Mouse (Mus musculus) heart, embryonic 10.5 days (tissue): Measurements from ENCODE around the gene 5730596B20Rik. TPM values are rescaled to one million over a fixed set of nuclear protein-coding genes. Genes with fewer than 3 reads are reported as not detected.

Source experiments
- DNase-seq: peaks from one replicate; pipeline ENCODE4 v3.0.0-alpha.2; 2017; ENCODE audit warnings: low spot score
- H3K27ac ChIP-seq: fragments of 300-500 bp; sonication (generic); 2 replicates; pipeline ENCODE4 v1.5.1; 2016; ENCODE audit warnings: mild to moderate bottlenecking
- H3K27me3 ChIP-seq: fragments of 300-500 bp; sonication (generic); 2 replicates; pipeline ENCODE4 v1.6.1; 2016; ENCODE audit warnings: mild to moderate bottlenecking; ENCODE audit not compliant: poor library complexity, insufficient read depth, severe bottlenecking
- H3K36me3 ChIP-seq: fragments of 300-500 bp; sonication (generic); 2 replicates; pipeline ENCODE4 v1.6.1; 2016; ENCODE audit warnings: mild to moderate bottlenecking, moderate library complexity
- H3K4me1 ChIP-seq: fragments of 300-500 bp; sonication (generic); 2 replicates; pipeline ENCODE4 v1.6.1; 2016; ENCODE audit warnings: mild to moderate bottlenecking
- H3K4me3 ChIP-seq: fragments of 300-500 bp; sonication (generic); 2 replicates; pipeline ENCODE4 v1.5.1; 2016; ENCODE audit warnings: mild to moderate bottlenecking, moderate library complexity
- H3K9me3 ChIP-seq: fragments of 300-500 bp; sonication (generic); 2 replicates; pipeline ENCODE4 v1.6.1; 2016; ENCODE audit warnings: mild to moderate bottlenecking, moderate library complexity
- WGBS: fragments of 180-500 bp; shearing (Covaris S2); methylation state at CpG from one replicate; pipeline ENCODE4 v1.1.7; 2016; 5-methylcytosine and 5-hydroxymethylcytosine counted together
- polyA plus RNA-seq: library from polyadenylated mRNA; unstranded; fragments of >200 nt; fragmentation: Nextera tagmentation; extraction: Ambion mirVana; gene quantifications from 2 replicates; pipeline ENCODE4 v1.2.1, GENCODE M21; 2016

The 5730596B20Rik gene
- polyA plus RNA-seq, 1 experiment from 2014 or later, result 1.5 TPM

GRCm38 (mm10) chr6:52183311-52184080 is 6.2 kb downstream of the 5730596B20Rik start:
- no peak for DNase-seq
- 15% methylated on average over 10 of the region's 10 CpGs for WGBS
- Histone ChIP-seq H3K27me3 (peaks cover 100% of the 10 kb centered on the region), H3K4me3 (no peak overlapping the region), H3K36me3 (no peaks in the 10 kb centered on the region), H3K9me3 (no peaks in the 10 kb centered on the region), H3K4me1 (peaks cover 4% of the 10 kb centered on the region; the same call in 1 of the 2 replicates), H3K27ac (peak overlapping the region; percentile 12; the same call in 1 of the 2 replicates)

GRCm38 (mm10) chr6:52184668-52185067 is 7.4 kb downstream of the 5730596B20Rik start:
- 6% methylated on average over 6 of the region's 6 CpGs for WGBS
- Histone ChIP-seq H3K27ac (no peak overlapping the region), H3K4me1 (peaks cover 4% of the 10 kb centered on the region; the same call in 1 of the 2 replicates), H3K9me3 (no peaks in the 10 kb centered on the region), H3K36me3 (no peaks in the 10 kb centered on the region), H3K27me3 (peaks cover 100% of the 10 kb centered on the region), H3K4me3 (no peak overlapping the region)
- no peak for DNase-seq

- H3K27me3 ChIP-seq, result peaks cover 100% of the 10 kb centered on the region
- no peaks in the 10 kb centered on the region for H3K36me3 ChIP-seq
- H3K9me3 ChIP-seq, result no peaks in the 10 kb centered on the region
- no peak for DNase-seq
- H3K4me1 ChIP-seq, result peaks cover 4% of the 10 kb centered on the region; the same call in 1 of the 2 replicates
- peak overlapping the region; percentile 15; the same call in 1 of the 2 replicates for H3K4me3 ChIP-seq
- H3K27ac ChIP-seq, result no peak overlapping the region
- 2% methylated on average over 19 of the region's 19 CpGs for WGBS
These were observed 7.9 kb downstream of the 5730596B20Rik start for GRCm38 (mm10) chr6:52185222-52185621.

DNA sequence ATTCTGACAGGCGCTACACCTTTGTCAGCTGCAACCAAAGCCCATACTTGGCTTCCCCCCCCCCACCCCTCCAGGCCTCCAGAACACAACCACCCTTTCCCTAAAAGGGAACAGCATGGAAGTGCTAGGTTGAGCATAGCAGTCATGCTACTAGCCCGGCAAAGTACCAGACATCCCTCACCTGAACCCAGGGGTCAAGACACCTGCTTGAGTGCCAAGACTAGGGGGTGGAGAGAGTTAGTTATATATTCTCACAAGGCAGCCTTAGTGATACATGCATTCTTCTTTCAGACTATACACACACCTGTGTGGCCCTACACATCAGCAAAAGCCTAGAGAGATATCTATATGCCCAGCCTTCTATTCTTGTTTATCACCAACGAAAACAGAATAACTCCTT is 8.5 kb downstream of the 5730596B20Rik start:
- Histone ChIP-seq H3K4me1 (peaks cover 4% of the 10 kb centered on the region; the same call in 1 of the 2 replicates), H3K9me3 (no peaks in the 10 kb centered on the region), H3K27ac (no peak overlapping the region), H3K36me3 (no peaks in the 10 kb centered on the region), H3K4me3 (no peak overlapping the region), H3K27me3 (peaks cover 100% of the 10 kb centered on the region)
- 12% methylated on average over 3 of the region's 3 CpGs for WGBS
- DNase-seq, result no peak

- no peak for DNase-seq
- Histone ChIP-seq H3K36me3 (no peaks in the 10 kb centered on the region), H3K9me3 (no peaks in the 10 kb centered on the region), H3K4me1 (peaks cover 11% of the 10 kb centered on the region), H3K27me3 (peaks cover 100% of the 10 kb centered on the region), H3K4me3 (no peak overlapping the region), H3K27ac (no peak overlapping the region)
- 5% methylated on average over 1 of the region's 1 CpGs for WGBS
These were observed 9.2 kb downstream of the 5730596B20Rik start for GRCm38 (mm10) chr6:52186500-52186899.

- Histone ChIP-seq H3K4me1 (peaks cover 19% of the 10 kb centered on the region), H3K27me3 (peaks cover 100% of the 10 kb centered on the region)
These were observed 11.9 kb downstream of the 5730596B20Rik start for GRCm38 (mm10) chr6:52189172-52189591.

GRCm38 (mm10) chr6:52189909-52190308 is 12.6 kb downstream of the 5730596B20Rik start:
- 5% methylated on average over 8 of the region's 8 CpGs for WGBS
- Histone ChIP-seq H3K27me3 (peaks cover 100% of the 10 kb centered on the region), H3K4me3 (peak overlapping the region; percentile 61; the same call in 1 of the 2 replicates), H3K4me1 (peaks cover 15% of the 10 kb centered on the region), H3K36me3 (no peaks in the 10 kb centered on the region), H3K9me3 (no peaks in the 10 kb centered on the region), H3K27ac (0 out of 2 replicates have a peak overlapping the region, but pooled peaks have one; percentile 83)
- DNase-seq, result no peak

More at GRCm38 (mm10) chr6:52189172-52189591, 11.9 kb downstream of the 5730596B20Rik start:
- Histone ChIP-seq H3K36me3 (no peaks in the 10 kb centered on the region), H3K4me3 (no peak overlapping the region), H3K9me3 (no peaks in the 10 kb centered on the region), H3K27ac (no peak overlapping the region)
- DNase-seq, result no peak
- 9% methylated on average over 5 of the region's 5 CpGs for WGBS

GRCm38 (mm10) chr6:52190410-52190809 is 13.1 kb downstream of the 5730596B20Rik start:
- H3K4me1 ChIP-seq, result peaks cover 15% of the 10 kb centered on the region
- peaks cover 100% of the 10 kb centered on the region for H3K27me3 ChIP-seq
- under 1% methylated on average over 23 of the region's 23 CpGs for WGBS
- H3K27ac ChIP-seq, result 0 out of 2 replicates have a peak overlapping the region, but pooled peaks have one; percentile 83
- peak; percentile 77 for DNase-seq
- peak overlapping the region; percentile 61 for H3K4me3 ChIP-seq
- H3K9me3 ChIP-seq, result no peaks in the 10 kb centered on the region
- no peaks in the 10 kb centered on the region for H3K36me3 ChIP-seq

- H3K36me3 ChIP-seq, result no peaks in the 10 kb centered on the region
- peaks cover 100% of the 10 kb centered on the region for H3K27me3 ChIP-seq
- H3K4me1 ChIP-seq, result peaks cover 15% of the 10 kb centered on the region
- 2% methylated on average over 97 of the region's 102 CpGs for WGBS
- DNase-seq, result peak; percentile 76
- no peaks in the 10 kb centered on the region for H3K9me3 ChIP-seq
- H3K27ac ChIP-seq, result peak within 1 kb of the TSS; percentile 83
- peak within 1 kb of the TSS; percentile 61 for H3K4me3 ChIP-seq
These were observed 13.9 kb downstream of the 5730596B20Rik start, which contains the start of gene Hoxa4 for GRCm38 (mm10) chr6:52190906-52191810. Gene Hoxa4, minus strand, starts transcription at chr6:52191753.

DNA sequence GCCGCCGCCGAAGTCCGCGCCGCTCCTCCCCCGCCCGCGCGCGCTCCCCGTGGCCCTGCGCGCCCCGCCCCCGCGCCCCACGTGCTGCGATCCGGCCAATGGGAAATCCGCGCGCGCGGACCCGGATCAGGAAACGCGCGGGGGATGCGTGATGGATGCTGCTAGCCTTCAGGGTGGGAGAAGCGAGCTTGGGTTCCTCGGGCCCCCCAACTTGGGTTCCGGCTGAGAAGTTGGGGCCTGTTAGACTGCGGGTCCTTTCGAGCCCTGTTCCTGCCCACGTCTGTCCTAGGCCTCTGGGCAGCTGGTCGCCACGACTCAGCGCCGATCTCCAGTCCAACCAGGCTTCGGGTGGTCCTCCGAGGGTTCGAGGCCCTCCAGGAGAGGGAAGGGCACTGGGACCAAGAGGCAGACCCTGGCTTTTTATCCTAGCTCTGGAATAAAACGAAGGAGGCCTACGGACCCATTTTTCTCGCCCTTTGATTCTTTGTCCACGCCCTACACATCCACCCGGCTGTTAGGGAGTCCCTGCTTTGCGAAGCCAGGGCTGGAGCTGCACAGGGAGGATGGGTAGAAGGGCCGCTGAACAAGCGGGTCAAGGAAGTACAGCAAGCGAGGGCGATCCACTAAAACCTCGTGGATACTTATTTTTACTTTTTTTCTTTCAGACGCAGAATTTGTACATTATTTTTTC is 14.7 kb downstream of the 5730596B20Rik start:
- WGBS, result under 1% methylated on average over 39 of the region's 55 CpGs
- H3K4me3 ChIP-seq, result peak overlapping the region; percentile 61

GRCm38 (mm10) chr6:52194690-52195089 is 17.4 kb downstream of the 5730596B20Rik start:
- no peaks in the 10 kb centered on the region for H3K36me3 ChIP-seq
- H3K9me3 ChIP-seq, result no peaks in the 10 kb centered on the region
- no peak overlapping the region for H3K27ac ChIP-seq
- H3K4me3 ChIP-seq, result no peak overlapping the region
- H3K4me1 ChIP-seq, result peaks cover 15% of the 10 kb centered on the region
- no peak for DNase-seq
- peaks cover 100% of the 10 kb centered on the region for H3K27me3 ChIP-seq
- 2% methylated on average over 10 of the region's 10 CpGs for WGBS

More for the DNA sequence above, 14.7 kb downstream of the 5730596B20Rik start:
- peak; percentile 82 for DNase-seq
- Histone ChIP-seq H3K9me3 (no peaks in the 10 kb centered on the region), H3K36me3 (no peaks in the 10 kb centered on the region), H3K27ac (peak overlapping the region; percentile 73), H3K4me1 (peaks cover 15% of the 10 kb centered on the region), H3K27me3 (peaks cover 100% of the 10 kb centered on the region)

- Histone ChIP-seq H3K27ac (no peak overlapping the region), H3K27me3 (peaks cover 100% of the 10 kb centered on the region), H3K9me3 (no peaks in the 10 kb centered on the region), H3K4me1 (peaks cover 5% of the 10 kb centered on the region; the same call in 1 of the 2 replicates), H3K36me3 (no peaks in the 10 kb centered on the region), H3K4me3 (no peak overlapping the region)
- 3% methylated on average over 9 of the region's 9 CpGs for WGBS
- no peak for DNase-seq
These were observed 19.5 kb downstream of the 5730596B20Rik start for GRCm38 (mm10) chr6:52196811-52197210.
